Mouse (Mus musculus): ENCODE measurements at regions not wholly inside any gene's neighbourhood (a gene's known extent, or its start where the extent isn't known, plus 50 kb on each side); places are given as distances from the start of the nearest gene placed in this dataset.

DNA sequence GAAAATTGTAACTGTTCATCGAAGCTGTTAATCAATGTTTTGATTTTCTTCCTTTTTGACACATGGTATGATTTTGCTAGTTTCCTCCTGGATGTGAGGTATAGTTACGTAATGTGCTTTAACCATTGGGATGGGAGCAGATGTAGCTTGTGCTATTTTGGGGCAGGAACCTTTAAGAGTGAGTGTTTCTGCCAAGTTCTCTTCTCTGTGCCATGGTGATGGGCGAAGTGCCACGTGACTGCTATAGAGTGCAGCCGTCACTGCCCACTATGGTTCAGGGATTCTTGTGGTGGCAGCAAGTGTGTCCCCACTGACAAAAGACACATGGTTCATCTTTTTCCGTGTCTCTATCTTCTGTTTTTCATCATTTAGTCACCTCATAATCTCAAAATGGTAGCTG is 4882.6 kb downstream of the 9330182O14Rik start:
- no peak for DNase-seq (ENCODE audit: low read depth, low spot score)

DNA sequence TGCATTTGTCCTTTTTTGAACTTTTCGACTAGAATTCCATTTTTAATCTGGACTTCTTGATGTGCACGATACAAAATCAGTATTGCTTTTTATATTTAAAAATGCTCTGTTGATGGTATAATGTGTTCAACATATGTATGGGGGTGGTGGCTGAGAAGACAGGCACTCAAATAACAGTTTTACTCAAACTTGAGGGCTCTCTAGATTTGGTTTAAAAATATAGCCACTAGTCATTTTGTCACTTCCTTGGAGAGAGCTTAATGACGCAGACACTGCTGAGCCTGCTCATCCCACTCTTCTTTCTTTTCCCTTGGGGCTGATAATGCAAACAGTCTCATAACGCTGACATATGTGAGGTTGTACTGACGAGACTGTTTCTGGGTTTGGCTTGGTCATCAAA is 4883.9 kb downstream of the 9330182O14Rik start:
- DNase-seq (ENCODE audit: low read depth, low spot score) = no peak

DNA sequence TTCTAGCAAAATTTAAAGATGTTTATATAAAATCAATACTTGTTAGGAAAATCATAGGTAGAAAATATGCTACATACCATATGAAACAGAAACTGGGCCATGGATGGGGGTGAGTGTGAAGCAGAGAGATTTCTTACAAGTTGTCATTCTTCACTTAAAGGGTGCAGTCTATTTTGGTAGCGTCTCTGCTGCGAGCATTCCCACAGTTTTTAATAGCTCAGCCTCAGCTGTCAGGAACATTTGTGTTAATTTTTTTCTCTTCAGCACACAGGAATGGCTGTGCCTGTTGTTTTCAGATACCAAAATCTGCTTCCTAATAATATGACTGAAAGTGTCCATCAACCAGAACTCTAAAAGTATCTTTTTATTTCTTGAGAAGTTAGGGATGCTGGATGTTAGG is 4887.6 kb downstream of the 9330182O14Rik start:
- DNase-seq (ENCODE audit: low read depth, low spot score) = peak; percentile 22
